Mouse (Mus musculus) neural tube, embryonic 15.5 days (tissue): ENCODE data around the gene Gm20219. TPM values are rescaled to one million over a fixed set of nuclear protein-coding genes. Genes with fewer than 3 reads are reported as not detected.

Experiments used
- ATAC-seq: fragments of 200-750 bp; cut with Nextera tagmentation; 2 replicates; pipeline ENCODE4 v1.8.0; 2017; ENCODE audit warnings: mild to moderate bottlenecking, moderate TSS enrichment, moderate library complexity; ENCODE audit not compliant: low FRiP score
- H3K27ac ChIP-seq: fragments of 300-500 bp; sonication (generic); replicated peaks from 2 replicates; pipeline ENCODE4 v1.5.1; 2015; ENCODE audit warnings: mild to moderate bottlenecking, inconsistent platforms
- H3K27me3 ChIP-seq: fragments of 300-500 bp; sonication (generic); replicated peaks from 2 replicates; pipeline ENCODE4 v1.6.1; 2015; ENCODE audit warnings: inconsistent platforms
- H3K36me3 ChIP-seq: fragments of 300-500 bp; sonication (generic); 2 replicates; pipeline ENCODE4 v1.6.1; 2015; ENCODE audit warnings: inconsistent platforms
- H3K4me1 ChIP-seq: fragments of 300-500 bp; sonication (generic); 2 replicates; pipeline ENCODE4 v1.6.1; 2015; ENCODE audit warnings: inconsistent platforms
- H3K4me2 ChIP-seq: fragments of 300-500 bp; sonication (generic); 2 replicates; pipeline ENCODE4 v1.6.1; 2015; ENCODE audit warnings: inconsistent platforms, mild to moderate bottlenecking, moderate library complexity
- H3K4me3 ChIP-seq: fragments of 300-500 bp; sonication (generic); replicated peaks from 2 replicates; pipeline ENCODE4 v1.5.1; 2015; ENCODE audit warnings: mild to moderate bottlenecking, inconsistent platforms
- H3K9ac ChIP-seq: fragments of 300-500 bp; sonication (generic); replicated peaks from 2 replicates; pipeline ENCODE4 v1.6.1; 2015; ENCODE audit warnings: mild to moderate bottlenecking, inconsistent platforms
- H3K9me3 ChIP-seq: fragments of 300-500 bp; sonication (generic); replicated peaks from 2 replicates; pipeline ENCODE4 v1.6.1; 2016; ENCODE audit warnings: inconsistent platforms
- WGBS: fragments of 180-500 bp; shearing (Covaris S2); methylation state at CpG from one replicate; pipeline ENCODE4 v1.1.7; 2015; ENCODE audit warnings: mixed read lengths; 5-methylcytosine and 5-hydroxymethylcytosine counted together
- polyA plus RNA-seq: library from polyadenylated mRNA; unstranded; fragments of >200 nt; fragmentation: Nextera tagmentation; extraction: Ambion mirVana; gene quantifications from 2 replicates; pipeline ENCODE4 v1.2.1, GENCODE M21; 2015

The Gm20219 gene
- polyA plus RNA-seq, 1 experiment from 2014 or later: 0.95 TPM

DNA sequence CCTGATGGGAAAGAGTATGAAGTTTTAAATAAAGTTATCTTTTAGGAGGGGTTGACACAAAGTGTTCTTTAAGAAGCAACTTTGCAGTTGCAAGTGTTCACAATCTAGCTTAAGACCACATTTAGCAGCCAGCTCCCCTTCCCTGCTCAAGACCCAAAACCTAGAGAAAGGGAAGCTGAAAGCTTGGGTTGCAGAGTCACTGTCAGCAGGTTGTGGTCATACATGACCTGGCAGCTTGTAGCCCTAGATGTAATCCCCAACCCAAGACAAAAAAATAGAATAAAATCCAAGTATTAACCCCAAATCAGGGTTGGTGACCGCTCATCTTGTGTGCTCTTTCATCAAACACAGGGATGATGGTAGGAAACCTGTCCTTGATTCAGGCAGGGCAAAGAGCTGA lies 28.9 kb upstream of the Gm20219 start:
- no peaks in the 10 kb centered on the region for H3K9me3 ChIP-seq
- peak overlapping the region; percentile 88 for H3K4me3 ChIP-seq
- H3K36me3 ChIP-seq: peaks cover 52% of the 10 kb centered on the region
- peak overlapping the region; percentile 92 for H3K4me2 ChIP-seq
- 86% methylated on average over 1 of the region's 1 CpGs for WGBS
- peak overlapping the region; percentile 87 for H3K9ac ChIP-seq
- peaks cover 56% of the 10 kb centered on the region for H3K4me1 ChIP-seq
- no peaks in the 10 kb centered on the region for H3K27me3 ChIP-seq
- H3K27ac ChIP-seq: peak overlapping the region; percentile 95; the same call in 1 of the 2 replicates
- ATAC-seq: no peak

DNA sequence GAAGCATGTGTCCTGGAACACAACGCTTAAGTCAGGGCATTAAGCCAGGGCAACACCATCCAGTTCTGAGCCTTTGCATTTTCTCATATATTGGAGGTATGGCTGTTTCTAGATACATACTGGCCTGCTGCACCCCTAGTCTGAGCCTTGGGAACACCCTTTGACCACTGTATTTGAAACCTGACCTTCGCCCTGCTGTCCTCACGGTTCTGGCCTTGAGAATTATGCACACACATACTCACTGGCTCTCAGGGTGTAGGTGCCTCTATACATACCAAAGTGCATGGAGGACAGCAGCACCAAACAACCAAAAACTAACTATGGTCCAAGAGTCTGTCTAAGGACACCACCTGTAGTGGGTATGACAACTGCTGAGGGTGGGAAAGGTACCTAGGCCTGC lies 18.8 kb upstream of the Gm20219 start:
- 87% methylated on average over 3 of the region's 3 CpGs for WGBS
- no peak for ATAC-seq
- Histone ChIP-seq H3K4me2 (no peak overlapping the region), H3K27me3 (no peaks in the 10 kb centered on the region), H3K4me1 (no peaks in the 10 kb centered on the region; the same call in 1 of the 2 replicates), H3K36me3 (peaks cover 90% of the 10 kb centered on the region), H3K27ac (no peak overlapping the region), H3K9ac (no peak overlapping the region), H3K9me3 (no peaks in the 10 kb centered on the region), H3K4me3 (no peak overlapping the region)

DNA sequence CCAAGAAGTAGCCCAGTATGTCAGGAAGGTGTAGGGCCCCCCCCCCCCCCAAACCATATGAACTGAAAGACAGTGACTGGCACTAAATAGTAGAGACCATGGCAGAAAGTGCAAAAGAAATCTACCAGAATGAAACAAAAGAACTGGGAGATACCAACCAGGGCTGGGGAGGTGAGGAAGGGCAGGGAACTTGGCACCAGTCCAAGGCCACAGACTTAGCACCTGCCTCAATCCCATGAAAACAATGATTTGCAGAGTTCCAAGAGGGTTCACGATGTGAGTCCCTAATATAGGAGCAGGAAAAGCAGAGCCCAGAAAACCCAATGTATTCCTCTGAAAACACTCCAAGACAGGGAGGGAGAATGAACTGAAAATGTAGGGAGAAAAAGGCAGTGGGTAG lies 18.0 kb upstream of the Gm20219 start:
- Histone ChIP-seq H3K36me3 (peaks cover 90% of the 10 kb centered on the region), H3K4me3 (no peak overlapping the region), H3K9ac (no peak overlapping the region), H3K27me3 (no peaks in the 10 kb centered on the region), H3K4me1 (no peaks in the 10 kb centered on the region; the same call in 1 of the 2 replicates), H3K9me3 (no peaks in the 10 kb centered on the region), H3K27ac (no peak overlapping the region), H3K4me2 (no peak overlapping the region)
- no peak for ATAC-seq
- WGBS: 17% methylated on average over 1 of the region's 1 CpGs

- Histone ChIP-seq H3K4me1 (no peaks in the 10 kb centered on the region; the same call in 1 of the 2 replicates), H3K27me3 (no peaks in the 10 kb centered on the region), H3K4me2 (no peak overlapping the region), H3K4me3 (no peak overlapping the region), H3K36me3 (peaks cover 97% of the 10 kb centered on the region), H3K9me3 (no peaks in the 10 kb centered on the region), H3K27ac (no peak overlapping the region), H3K9ac (no peak overlapping the region)
- 92% methylated on average over 4 of the region's 4 CpGs for WGBS
- no peak for ATAC-seq
Measured at GRCm38 (mm10) chr17:56570287-56570686, 16.1 kb upstream of the Gm20219 start.

GRCm38 (mm10) chr17:56567370-56567769 lies 13.2 kb upstream of the Gm20219 start:
- Histone ChIP-seq H3K9me3 (no peaks in the 10 kb centered on the region), H3K4me1 (no peaks in the 10 kb centered on the region; the same call in 1 of the 2 replicates), H3K4me2 (no peak overlapping the region), H3K4me3 (no peak overlapping the region), H3K36me3 (peaks cover 99% of the 10 kb centered on the region), H3K27ac (no peak overlapping the region), H3K9ac (no peak overlapping the region), H3K27me3 (no peaks in the 10 kb centered on the region)
- WGBS: 98% methylated on average over 4 of the region's 4 CpGs
- ATAC-seq: no peak

GRCm38 (mm10) chr17:56566918-56567317 lies 12.7 kb upstream of the Gm20219 start:
- no peak for ATAC-seq
- Histone ChIP-seq H3K4me2 (no peak overlapping the region), H3K9me3 (no peaks in the 10 kb centered on the region), H3K4me3 (no peak overlapping the region), H3K27me3 (no peaks in the 10 kb centered on the region), H3K4me1 (no peaks in the 10 kb centered on the region), H3K36me3 (peaks cover 99% of the 10 kb centered on the region), H3K9ac (no peak overlapping the region), H3K27ac (no peak overlapping the region)
- WGBS: 91% methylated on average over 5 of the region's 5 CpGs

- H3K4me2 ChIP-seq: no peak overlapping the region
- H3K27ac ChIP-seq: no peak overlapping the region
- peaks cover 99% of the 10 kb centered on the region for H3K36me3 ChIP-seq
- H3K27me3 ChIP-seq: no peaks in the 10 kb centered on the region
- no peaks in the 10 kb centered on the region for H3K9me3 ChIP-seq
- no peak for ATAC-seq
- WGBS: 93% methylated on average over 29 of the region's 29 CpGs
- H3K4me1 ChIP-seq: no peaks in the 10 kb centered on the region
- H3K4me3 ChIP-seq: no peak overlapping the region
- no peak overlapping the region for H3K9ac ChIP-seq
Measured at GRCm38 (mm10) chr17:56566293-56566692, 12.1 kb upstream of the Gm20219 start.

- Histone ChIP-seq H3K27ac (no peak overlapping the region), H3K9ac (no peak overlapping the region), H3K4me1 (no peaks in the 10 kb centered on the region), H3K9me3 (no peaks in the 10 kb centered on the region), H3K27me3 (no peaks in the 10 kb centered on the region), H3K4me3 (no peak overlapping the region), H3K36me3 (peaks cover 64% of the 10 kb centered on the region), H3K4me2 (no peak overlapping the region)
- WGBS: 97% methylated on average over 2 of the region's 2 CpGs
- ATAC-seq: no peak
Measured at GRCm38 (mm10) chr17:56561866-56562265, 7.7 kb upstream of the Gm20219 start.

- no peak for ATAC-seq
- H3K4me3 ChIP-seq: no peak overlapping the region
- H3K4me1 ChIP-seq: no peaks in the 10 kb centered on the region
- no peaks in the 10 kb centered on the region for H3K9me3 ChIP-seq
- no peak overlapping the region for H3K27ac ChIP-seq
- H3K36me3 ChIP-seq: peaks cover 47% of the 10 kb centered on the region
- H3K4me2 ChIP-seq: no peak overlapping the region
- H3K9ac ChIP-seq: no peak overlapping the region
- WGBS: 80% methylated on average over 1 of the region's 1 CpGs
- H3K27me3 ChIP-seq: no peaks in the 10 kb centered on the region
Measured at GRCm38 (mm10) chr17:56560131-56560530, 5.9 kb upstream of the Gm20219 start.

- Histone ChIP-seq H3K27ac (no peak overlapping the region), H3K9ac (no peak overlapping the region), H3K9me3 (no peaks in the 10 kb centered on the region), H3K36me3 (peaks cover 39% of the 10 kb centered on the region), H3K4me1 (no peaks in the 10 kb centered on the region), H3K4me2 (no peak overlapping the region), H3K4me3 (no peak overlapping the region), H3K27me3 (no peaks in the 10 kb centered on the region)
- 80% methylated on average over 3 of the region's 3 CpGs for WGBS
- ATAC-seq: no peak
Measured at GRCm38 (mm10) chr17:56559386-56559785, 5.2 kb upstream of the Gm20219 start.

GRCm38 (mm10) chr17:56558448-56558847 lies 4.3 kb upstream of the Gm20219 start:
- Histone ChIP-seq H3K9ac (no peak overlapping the region), H3K4me3 (no peak overlapping the region), H3K9me3 (no peaks in the 10 kb centered on the region), H3K4me2 (no peak overlapping the region), H3K36me3 (peaks cover 30% of the 10 kb centered on the region), H3K27ac (no peak overlapping the region), H3K4me1 (no peaks in the 10 kb centered on the region), H3K27me3 (no peaks in the 10 kb centered on the region)
- WGBS: 12% methylated on average over 3 of the region's 3 CpGs
- peak; percentile 54 for ATAC-seq

GRCm38 (mm10) chr17:56552781-56553363 lies 1.3 kb downstream of the Gm20219 start:
- no peak overlapping the region for H3K4me2 ChIP-seq
- H3K27ac ChIP-seq: peak overlapping the region; percentile 82
- H3K9ac ChIP-seq: no peak overlapping the region; the same call in 1 of the 2 replicates
- H3K9me3 ChIP-seq: no peaks in the 10 kb centered on the region
- 53% methylated on average over 5 of the region's 5 CpGs for WGBS
- H3K4me3 ChIP-seq: no peak overlapping the region
- H3K4me1 ChIP-seq: peaks cover 21% of the 10 kb centered on the region
- H3K36me3 ChIP-seq: no peaks in the 10 kb centered on the region
- ATAC-seq: 0 out of 2 replicates have a peak, but pooled peaks have one; percentile 16
- H3K27me3 ChIP-seq: no peaks in the 10 kb centered on the region
